In genomic region chr8:70561357-70561756, GRCm38 (mm10) we compare ENCODE assay signal across 11 mouse cellular contexts. TPM values are rescaled to one million over a fixed set of nuclear protein-coding genes. Genes with fewer than 3 reads are reported as not detected.
DNase-seq lines count a peak whose midpoint lies in the region; ATAC-seq and TF ChIP-seq lines count a peak whose summit lies in the region.
"Had no signal": no experiment of that assay in that cellular context is flagged by ENCODE, and none has a peak within 500 bp of the region (broad histone marks: within the 10 kb centered on the region; RNA-seq: fewer than 3 reads in every experiment).

No protein-coding gene starts in this region.

- intact Hi-C loops in gastrocnemius, adult 2 months (cut with DNase I): loop anchor here (2.0 kb wide), 1 partner anchor 23 kb away; no protein-coding TSS in a partner anchor

- no peak overlapping the region for H3K4me2 ChIP-seq in liver, embryonic 16.5 days (ENCODE audit: low read depth, low read length)
- no peak overlapping the region for H3K4me2 ChIP-seq in midbrain, embryonic 11.5 days
- H3K4me2 ChIP-seq: midbrain, embryonic 12.5 days had no signal

- WGBS in liver, embryonic 16.5 days (ENCODE audit: insufficient replicate concordance): 30% methylated on average over 4 of the region's 4 CpGs
- 81% methylated on average over 4 of the region's 4 CpGs for whole genome bisulfite sequencing in midbrain, embryonic 11.5 days

- TF ChIP-seq POLR2A in cortical plate, adult 2 months (IDR thresholded peaks at IDR 0.05; ENCODE audit: extremely low read depth, insufficient read depth, low read length): no peak

- H3K4me3 ChIP-seq in gastrocnemius, adult 2 months: peak overlapping the region; percentile 33
- H3K4me3 ChIP-seq in layer of hippocampus, adult 2 months: no peak overlapping the region
- no peak overlapping the region for H3K4me3 ChIP-seq in cortical plate, adult 2 months (ENCODE audit: insufficient read depth, low read length)
- no peak overlapping the region for H3K4me3 ChIP-seq in liver, embryonic 16.5 days (ENCODE audit: low read depth, low read length)
- no peak overlapping the region for H3K4me3 ChIP-seq in midbrain, embryonic 11.5 days (ENCODE audit: low read depth, low read length)
- H3K4me3 ChIP-seq: midbrain, embryonic 12.5 days had no signal

- no peak for ATAC-seq in liver, embryonic 16.5 days (ENCODE audit: low read depth)
- no peak for ATAC-seq in midbrain, embryonic 11.5 days (ENCODE audit: low FRiP score)
- ATAC-seq in erythroid progenitor cell, adult 5-6 weeks (replicated peaks; ENCODE audit: low FRiP score, poor library complexity, severe bottlenecking): no peak

- no peak overlapping the region for H3K9ac ChIP-seq in liver, embryonic 16.5 days (ENCODE audit: low read depth, low read length)
- H3K9ac ChIP-seq in midbrain, embryonic 11.5 days (ENCODE audit: low read length): no peak overlapping the region
- H3K9ac ChIP-seq: midbrain, embryonic 12.5 days had no signal

- peaks cover 19% of the 10 kb centered on the region for H3K4me1 ChIP-seq in cortical plate, adult 2 months (ENCODE audit: control insufficient read depth, insufficient read depth, low read length)
- H3K4me1 ChIP-seq in liver, embryonic 16.5 days (ENCODE audit: control insufficient read depth, low read depth, low read length): peaks cover 85% of the 10 kb centered on the region
- H3K4me1 ChIP-seq in midbrain, embryonic 11.5 days (ENCODE audit: control insufficient read depth, insufficient read depth, low read length): no peaks in the 10 kb centered on the region

- H3K27ac ChIP-seq in gastrocnemius, adult 2 months: peak overlapping the region; percentile 88
- H3K27ac ChIP-seq in layer of hippocampus, adult 2 months: peak overlapping the region; percentile 80
- H3K27ac ChIP-seq in cortical plate, adult 2 months (ENCODE audit: insufficient read depth, low read length): peak overlapping the region; percentile 86
- peak overlapping the region; percentile 5; the same call in 1 of the 2 replicates for H3K27ac ChIP-seq in liver, embryonic 16.5 days (ENCODE audit: low read length)
- H3K27ac ChIP-seq in midbrain, embryonic 11.5 days (ENCODE audit: low read depth, low read length): no peak overlapping the region
- H3K27ac ChIP-seq: midbrain, embryonic 12.5 days had no signal

- no peaks in the 10 kb centered on the region for H3K9me3 ChIP-seq in liver, embryonic 16.5 days (replicated peaks; ENCODE audit: control insufficient read depth, low read length)
- no peaks in the 10 kb centered on the region for H3K9me3 ChIP-seq in midbrain, embryonic 11.5 days (ENCODE audit: control insufficient read depth, low read length)
- H3K9me3 ChIP-seq: midbrain, embryonic 12.5 days had no signal

- DNase-seq in gastrocnemius, adult 2 months: no peak
- DNase-seq in gastrocnemius, adult 18-20 months (ENCODE audit: low spot score): no peak
- no peak for DNase-seq in layer of hippocampus, adult 2 months (ENCODE audit: low spot score in 2 of 2)
- no peak for DNase-seq in layer of hippocampus, postnatal 36 days
- no peak for DNase-seq in midbrain, embryonic 11.5 days (ENCODE audit: low spot score, missing footprints)
- DNase-seq: cerebellum, postnatal 36 days; gastrocnemius, postnatal 10 days had no signal

- H3K27me3 ChIP-seq in liver, embryonic 16.5 days (ENCODE audit: control insufficient read depth, insufficient read depth, low read depth, low read length): no peaks in the 10 kb centered on the region
- H3K27me3 ChIP-seq in midbrain, embryonic 11.5 days (ENCODE audit: control insufficient read depth, insufficient read depth, low read length): no peaks in the 10 kb centered on the region
- H3K27me3 ChIP-seq: midbrain, embryonic 12.5 days had no signal

- H3K36me3 ChIP-seq in liver, embryonic 16.5 days (ENCODE audit: control insufficient read depth, insufficient read depth): no peaks in the 10 kb centered on the region; the same call in 1 of the 2 replicates
- no peaks in the 10 kb centered on the region for H3K36me3 ChIP-seq in midbrain, embryonic 11.5 days (ENCODE audit: control insufficient read depth, insufficient read depth, low read length)
- H3K36me3 ChIP-seq: midbrain, embryonic 12.5 days had no signal

- no peak for TF ChIP-seq CTCF in gastrocnemius, adult 2 months (IDR thresholded peaks at IDR 0.05)
- no peak for TF ChIP-seq CTCF in layer of hippocampus, adult 2 months (conservative IDR thresholded peaks at IDR 0.05)
- no peak for TF ChIP-seq CTCF in cortical plate, adult 2 months (IDR thresholded peaks at IDR 0.05; ENCODE audit: extremely low read depth, insufficient read depth, low read length)

RNA-seq across cellular contexts. Expression of gene Ell, which starts 22.1 kb away (rescaled TPM):
- total RNA-seq in gastrocnemius, adult 2 months (2021): 10 to 100 TPM; 11.9 to 14.6 TPM
- total RNA-seq in gastrocnemius, adult 18-20 months (2021): 10 to 100 TPM; 12.5 to 21.8 TPM
- 10 to 100 TPM; 20.5 to 24.4 TPM for total RNA-seq in layer of hippocampus, adult 2 months (2021)
- total RNA-seq in layer of hippocampus, postnatal 36 days (2021): 10 to 100 TPM; 18.6 to 23.4 TPM
- polyA plus RNA-seq in cortical plate, adult 2 months (2012; rRNA removed): 23.8 and 23.9 TPM in 2 replicates
- 12.9 and 16.8 TPM in 2 replicates for polyA plus RNA-seq in liver, embryonic 16.5 days (2015; fragmentation: Nextera tagmentation; extraction: Ambion mirVana)
- 13.0 TPM in 2 replicates for polyA plus RNA-seq in midbrain, embryonic 11.5 days (2014; fragmentation: Nextera tagmentation; extraction: Ambion mirVana)
- 10.5 and 22.3 TPM in 2 replicates for total RNA-seq in erythroid progenitor cell, adult 5-6 weeks (2015; ENCODE audit: low replicate concordance)
- total RNA-seq in erythroid progenitor cell, adult 5-6 weeks (2017; ENCODE audit: low replicate concordance): 2.8 and 15.5 TPM in 2 replicates

RNA-seq across cellular contexts. Expression of gene Isyna1, which starts 32.8 kb away (rescaled TPM):
- 1 to 10 TPM; 3.2 to 4.3 TPM for total RNA-seq in gastrocnemius, adult 2 months (2021)
- 1 to 10 TPM; 2.6 to 3.2 TPM for total RNA-seq in gastrocnemius, adult 18-20 months (2021)
- total RNA-seq in layer of hippocampus, adult 2 months (2021): 10 to 100 TPM; 41.4 to 46.4 TPM
- 10 to 100 TPM; 42.9 to 54.3 TPM for total RNA-seq in layer of hippocampus, postnatal 36 days (2021)
- 71.1 and 77.2 TPM in 2 replicates for polyA plus RNA-seq in cortical plate, adult 2 months (2012; rRNA removed)
- 35.0 and 38.0 TPM in 2 replicates for polyA plus RNA-seq in liver, embryonic 16.5 days (2015; fragmentation: Nextera tagmentation; extraction: Ambion mirVana)
- polyA plus RNA-seq in midbrain, embryonic 11.5 days (2014; fragmentation: Nextera tagmentation; extraction: Ambion mirVana): 46.1 and 56.0 TPM in 2 replicates
- 5.8 and 15.9 TPM in 2 replicates for total RNA-seq in erythroid progenitor cell, adult 5-6 weeks (2015; ENCODE audit: low replicate concordance)
- 2.5 and 8.0 TPM in 2 replicates for total RNA-seq in erythroid progenitor cell, adult 5-6 weeks (2017; ENCODE audit: low replicate concordance)

RNA-seq across cellular contexts. Expression of gene Kxd1, which starts 33.6 kb away (rescaled TPM):
- total RNA-seq in gastrocnemius, adult 2 months (2021): 10 to 100 TPM; 70.4 to 83.9 TPM
- 10 to 100 TPM; 76.3 to 80.6 TPM for total RNA-seq in gastrocnemius, adult 18-20 months (2021)
- total RNA-seq in layer of hippocampus, adult 2 months (2021): 10 to 100 TPM; 37.2 to 40.7 TPM
- 10 to 100 TPM; 38.2 to 38.3 TPM for total RNA-seq in layer of hippocampus, postnatal 36 days (2021)
- 61.0 and 64.4 TPM in 2 replicates for polyA plus RNA-seq in cortical plate, adult 2 months (2012; rRNA removed)
- polyA plus RNA-seq in liver, embryonic 16.5 days (2015; fragmentation: Nextera tagmentation; extraction: Ambion mirVana): 27.6 and 29.0 TPM in 2 replicates
- polyA plus RNA-seq in midbrain, embryonic 11.5 days (2014; fragmentation: Nextera tagmentation; extraction: Ambion mirVana): 48.0 and 50.0 TPM in 2 replicates
- 27.8 and 34.4 TPM in 2 replicates for total RNA-seq in erythroid progenitor cell, adult 5-6 weeks (2015; ENCODE audit: low replicate concordance)
- 11.8 and 14.4 TPM in 2 replicates for total RNA-seq in erythroid progenitor cell, adult 5-6 weeks (2017; ENCODE audit: low replicate concordance)

RNA-seq across cellular contexts. Expression of gene Fkbp8, which starts 33.8 kb away (rescaled TPM):
- 100 to 1,000 TPM; 108 to 112 TPM for total RNA-seq in gastrocnemius, adult 2 months (2021)
- 100 to 1,000 TPM; 103 to 105 TPM for total RNA-seq in gastrocnemius, adult 18-20 months (2021)
- total RNA-seq in layer of hippocampus, adult 2 months (2021): 100 to 1,000 TPM; 447 to 453 TPM
- total RNA-seq in layer of hippocampus, postnatal 36 days (2021): 100 to 1,000 TPM; 436 to 447 TPM
- polyA plus RNA-seq in cortical plate, adult 2 months (2012; rRNA removed): 592 and 612 TPM in 2 replicates
- 155 and 158 TPM in 2 replicates for polyA plus RNA-seq in liver, embryonic 16.5 days (2015; fragmentation: Nextera tagmentation; extraction: Ambion mirVana)
- polyA plus RNA-seq in midbrain, embryonic 11.5 days (2014; fragmentation: Nextera tagmentation; extraction: Ambion mirVana): 203 and 215 TPM in 2 replicates
- total RNA-seq in erythroid progenitor cell, adult 5-6 weeks (2015; ENCODE audit: low replicate concordance): 28.9 and 45.8 TPM in 2 replicates
- total RNA-seq in erythroid progenitor cell, adult 5-6 weeks (2017; ENCODE audit: low replicate concordance): 74.7 and 94.6 TPM in 2 replicates

RNA-seq across cellular contexts. Expression of gene Ssbp4, which starts 47.3 kb away (rescaled TPM):
- total RNA-seq in gastrocnemius, adult 2 months (2021): 10 to 100 TPM in 1 of 2 experiments, 1 to 10 TPM in 1; 9.2 to 14.4 TPM
- 10 to 100 TPM; 11.6 to 19.4 TPM for total RNA-seq in gastrocnemius, adult 18-20 months (2021)
- 100 to 1,000 TPM; 274 to 297 TPM for total RNA-seq in layer of hippocampus, adult 2 months (2021)
- total RNA-seq in layer of hippocampus, postnatal 36 days (2021): 100 to 1,000 TPM; 276 to 279 TPM
- 241 and 249 TPM in 2 replicates for polyA plus RNA-seq in cortical plate, adult 2 months (2012; rRNA removed)
- 25.1 and 32.3 TPM in 2 replicates for polyA plus RNA-seq in liver, embryonic 16.5 days (2015; fragmentation: Nextera tagmentation; extraction: Ambion mirVana)
- polyA plus RNA-seq in midbrain, embryonic 11.5 days (2014; fragmentation: Nextera tagmentation; extraction: Ambion mirVana): 87.8 and 96.9 TPM in 2 replicates
- total RNA-seq in erythroid progenitor cell, adult 5-6 weeks (2015; ENCODE audit: low replicate concordance): 9.0 and 13.0 TPM in 2 replicates
- total RNA-seq in erythroid progenitor cell, adult 5-6 weeks (2017; ENCODE audit: low replicate concordance): 18.1 and 30.6 TPM in 2 replicates
